Mouse (Mus musculus): ENCODE measurements around the gene Padi2.

GRCm38 (mm10) chr4:140962207-140962909 lies 56.2 kb downstream of the Padi2 start:
- TF ChIP-seq CTCF (IDR thresholded peaks at IDR 0.05; ENCODE audit: low read depth, low read length) = no peak
- TF ChIP-seq EP300 (IDR thresholded peaks at IDR 0.05; ENCODE audit: insufficient read depth, low read depth, low read length) = no peak
- TF ChIP-seq POLR2A (IDR thresholded peaks at IDR 0.05; ENCODE audit: insufficient read depth, low read length) = no peak

Measured in ES-Bruce4 (cell line).